Mouse (Mus musculus) Muller cell, postnatal 12 days (primary cell): ENCODE results near the gene Rbms3.

ENCODE experiments used
- DNase-seq: peaks from one replicate; pipeline ENCODE4 v3.0.0-alpha.2; 2015; ENCODE audit errors: inconsistent ontology term

Rbms3 gene

DNA sequence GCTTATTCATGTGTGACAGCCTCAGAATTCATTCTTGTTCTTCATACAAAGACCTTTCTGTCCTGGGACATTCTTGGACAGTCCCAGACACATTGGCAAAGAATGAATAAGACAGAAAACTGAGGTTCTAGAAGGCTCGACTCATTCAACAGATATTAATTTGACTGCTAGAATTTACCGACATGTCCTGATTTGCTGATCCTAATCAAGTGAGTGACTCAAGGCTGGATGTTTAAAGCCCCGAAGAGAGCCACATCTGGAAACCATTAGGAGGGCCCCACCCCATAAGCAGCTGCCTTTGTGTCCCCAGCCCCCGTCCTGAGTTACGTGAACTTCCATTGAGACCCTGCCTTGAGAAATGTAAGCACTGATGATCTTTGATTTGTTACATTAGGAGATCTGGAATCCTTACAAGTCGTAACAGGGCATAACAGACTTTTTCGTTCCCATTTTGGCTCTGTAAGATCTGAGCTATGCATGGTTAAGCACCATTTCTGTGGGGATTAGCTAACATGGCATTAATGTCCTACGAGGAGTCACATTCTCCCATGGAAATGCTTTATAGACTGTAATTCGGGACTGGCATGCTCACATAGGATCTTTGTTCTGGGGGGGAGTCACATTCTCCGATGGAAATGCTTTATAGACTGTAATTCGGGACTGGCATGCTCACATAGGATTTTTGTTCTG is 726.3 kb downstream of the Rbms3 start:
- peak; percentile 95 for DNase-seq

DNA sequence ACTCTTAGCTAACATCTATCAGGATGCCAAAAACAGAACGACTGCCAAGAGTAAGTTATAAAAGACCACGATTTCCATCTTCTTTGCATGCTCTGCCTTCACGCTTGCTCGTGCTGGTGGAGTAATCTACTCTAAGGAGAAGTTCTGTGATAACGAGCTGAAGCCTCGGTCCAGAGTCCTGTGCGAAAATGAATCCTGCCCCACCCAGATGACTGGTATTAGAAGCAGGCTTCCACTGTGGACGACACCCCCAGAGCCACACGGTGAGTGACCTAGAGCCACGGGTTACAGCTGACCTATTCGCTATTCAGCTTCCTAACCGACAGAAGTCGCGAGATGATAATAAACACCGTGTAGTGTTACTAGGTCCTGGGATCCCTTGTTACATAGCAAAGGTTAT is 730.3 kb downstream of the Rbms3 start:
- no peak for DNase-seq

DNA sequence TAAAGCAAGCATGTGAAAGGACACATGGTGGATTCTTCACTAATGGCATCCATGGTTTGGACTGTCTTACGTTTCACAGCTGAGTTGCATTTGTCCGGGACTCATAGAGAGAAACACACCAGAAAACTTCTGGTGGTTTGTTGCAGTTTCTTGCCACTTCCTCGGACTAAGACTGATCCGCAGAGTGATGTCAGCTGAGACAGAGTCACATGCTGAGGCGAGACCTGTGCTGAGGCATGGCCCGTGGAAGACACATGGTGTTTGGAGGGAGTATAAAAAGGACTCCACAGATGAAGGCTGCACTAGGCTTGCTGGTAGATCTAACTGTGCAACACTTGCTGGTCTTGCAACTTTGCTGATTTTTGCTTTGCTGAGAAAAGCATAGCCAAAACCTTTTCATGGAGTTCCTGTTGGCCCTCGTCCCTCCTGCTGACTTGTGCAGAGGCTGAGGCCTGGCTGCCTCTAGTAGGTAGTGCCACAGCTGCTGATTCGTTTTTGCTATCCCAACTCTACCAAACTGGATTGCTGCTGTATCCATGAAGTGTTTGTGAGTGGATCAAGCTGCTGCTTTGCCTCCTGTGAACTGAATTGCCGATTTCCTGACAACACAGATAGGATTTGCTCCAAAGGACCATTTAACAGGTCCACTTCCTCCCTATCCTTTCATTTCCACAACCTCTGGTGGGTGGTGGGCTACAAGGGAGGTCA is 742.6 kb downstream of the Rbms3 start:
- DNase-seq, result no peak

DNA sequence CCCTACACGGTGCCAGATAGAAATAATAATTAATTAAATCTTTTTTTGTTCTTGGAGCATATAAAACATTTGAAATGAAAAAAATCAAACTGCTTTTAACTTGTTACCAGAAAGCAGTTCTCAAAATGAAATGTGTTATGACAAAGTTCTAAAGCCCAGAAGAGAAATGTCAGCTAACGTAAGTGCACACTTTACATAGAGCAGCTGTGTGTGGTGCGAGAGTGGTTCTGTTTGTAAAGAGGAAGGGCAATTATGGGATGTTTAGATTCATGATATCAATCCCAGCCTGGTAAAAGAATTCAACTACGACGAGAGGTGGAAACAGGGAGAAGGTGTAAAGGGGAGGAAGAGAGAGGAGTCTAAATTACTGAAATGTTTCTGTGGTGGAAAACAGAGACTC is 744.1 kb downstream of the Rbms3 start:
- no peak for DNase-seq

DNA sequence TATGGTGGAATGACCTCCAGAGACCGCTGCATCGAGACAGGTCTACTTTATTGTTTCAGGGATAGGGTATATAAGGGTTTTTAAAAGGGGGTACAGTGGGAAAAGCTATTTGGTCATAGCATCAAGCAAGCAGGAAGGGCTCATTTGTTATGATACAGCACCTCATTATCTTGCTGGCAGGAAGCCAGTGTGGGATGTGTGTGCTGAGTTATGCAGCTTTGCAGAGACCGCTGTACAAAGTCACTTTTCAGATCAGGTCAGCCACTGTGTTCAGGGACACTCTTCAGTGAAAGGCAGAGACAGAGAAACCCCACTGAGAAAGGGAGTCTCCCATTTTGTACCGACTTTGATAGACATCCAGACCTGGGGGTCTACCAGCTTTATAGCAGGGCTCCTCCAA is 749.2 kb downstream of the Rbms3 start:
- DNase-seq, result no peak

- DNase-seq, result no peak
Measured at GRCm38 (mm10) chr9:116879600-116880457, 749.9 kb downstream of the Rbms3 start.

- no peak for DNase-seq
Measured at GRCm38 (mm10) chr9:116876786-116877185, 752.9 kb downstream of the Rbms3 start.

- DNase-seq, result no peak
Measured at GRCm38 (mm10) chr9:116873976-116874320, 755.8 kb downstream of the Rbms3 start.

- DNase-seq, result peak; percentile 70
Measured at GRCm38 (mm10) chr9:116873033-116873975, 756.4 kb downstream of the Rbms3 start.

DNA sequence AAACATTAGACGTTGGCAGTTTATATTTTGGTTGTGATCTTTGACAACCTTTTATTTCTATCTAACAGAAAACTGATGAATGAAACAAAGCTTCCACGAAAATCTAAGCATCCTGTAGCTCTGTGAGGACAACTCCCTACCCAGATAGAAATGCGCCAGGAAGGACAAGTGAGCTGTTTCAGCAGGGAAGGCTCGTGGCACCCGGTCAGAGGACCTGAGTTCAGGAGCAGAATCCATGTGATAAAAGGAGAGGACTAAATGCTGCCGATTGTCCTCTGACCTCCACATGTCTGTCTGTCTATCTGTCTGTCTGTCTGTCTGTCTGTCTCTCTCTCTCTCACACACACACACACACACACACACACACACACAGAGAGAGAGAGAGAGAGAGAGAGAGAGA is 757.4 kb downstream of the Rbms3 start:
- no peak for DNase-seq

GRCm38 (mm10) chr9:116871576-116871975 is 758.1 kb downstream of the Rbms3 start:
- no peak for DNase-seq

GRCm38 (mm10) chr9:116866060-116866459 is 763.7 kb downstream of the Rbms3 start:
- no peak for DNase-seq

GRCm38 (mm10) chr9:116863626-116864025 is 766.1 kb downstream of the Rbms3 start:
- DNase-seq, result peak; percentile 69

DNA sequence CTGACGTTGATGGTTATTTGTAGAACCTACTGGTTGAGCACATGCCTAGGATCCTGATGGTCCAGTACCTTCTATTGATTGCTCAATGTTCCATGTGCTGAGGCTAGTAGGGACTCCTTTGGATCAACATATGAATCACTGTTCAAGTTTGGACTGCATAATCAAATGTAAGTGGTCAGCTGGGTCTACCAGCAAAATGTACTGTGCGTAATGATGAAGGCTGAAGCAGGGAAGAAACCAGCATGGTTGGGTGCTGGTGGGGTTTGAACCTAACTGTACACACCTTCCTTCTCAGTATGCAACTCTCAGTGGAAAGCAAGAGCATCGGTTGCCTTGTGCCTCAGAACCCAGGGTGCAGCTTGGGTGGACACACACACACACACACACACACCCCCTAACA is 767.4 kb downstream of the Rbms3 start:
- DNase-seq, result no peak

- DNase-seq, result no peak
Measured at GRCm38 (mm10) chr9:116857861-116858595, 771.7 kb downstream of the Rbms3 start.

DNA sequence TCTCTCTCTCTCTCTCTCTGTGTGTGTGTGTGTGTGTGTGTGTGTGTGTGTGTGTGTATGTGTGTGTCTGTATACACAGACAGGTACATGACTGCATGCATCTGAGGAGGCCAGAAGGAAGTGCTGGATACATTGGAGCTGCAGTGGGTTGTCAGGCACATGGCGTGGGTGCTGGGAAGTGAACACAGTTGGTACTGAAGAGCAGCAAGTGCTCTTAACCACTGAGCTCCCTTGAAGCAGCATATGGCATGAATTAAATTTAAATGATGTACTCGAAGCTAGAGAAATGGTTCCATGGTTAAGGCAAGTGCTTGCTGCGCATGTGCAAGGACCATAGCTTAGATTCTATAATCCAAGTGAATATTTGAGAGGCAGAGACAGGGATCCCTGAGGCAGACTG is 772.6 kb downstream of the Rbms3 start:
- DNase-seq, result no peak

- peak; percentile 16 for DNase-seq
Measured at GRCm38 (mm10) chr9:116855744-116856143, 774.0 kb downstream of the Rbms3 start.

DNA sequence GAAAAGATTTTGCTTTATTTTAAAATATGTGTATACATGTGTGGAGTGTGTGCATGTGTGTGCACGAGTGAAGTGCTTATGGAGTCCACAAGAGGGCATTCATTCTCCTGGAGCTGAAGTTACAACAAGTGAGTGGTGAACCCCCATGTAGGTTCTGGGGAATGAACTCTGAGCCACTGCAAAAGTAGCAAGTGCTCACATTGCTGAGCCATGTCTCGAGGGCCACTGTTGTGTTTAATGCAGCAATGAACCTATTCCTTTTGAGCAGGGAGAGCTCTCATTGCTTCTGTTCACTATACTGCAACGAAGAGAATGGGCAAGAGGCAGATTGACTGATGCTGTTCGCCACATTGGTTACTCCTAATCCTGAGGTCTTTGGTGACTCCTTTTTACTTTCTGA is 780.8 kb downstream of the Rbms3 start:
- no peak for DNase-seq

- peak; percentile 86 for DNase-seq
Measured at GRCm38 (mm10) chr9:116848166-116848565, 781.5 kb downstream of the Rbms3 start.

DNA sequence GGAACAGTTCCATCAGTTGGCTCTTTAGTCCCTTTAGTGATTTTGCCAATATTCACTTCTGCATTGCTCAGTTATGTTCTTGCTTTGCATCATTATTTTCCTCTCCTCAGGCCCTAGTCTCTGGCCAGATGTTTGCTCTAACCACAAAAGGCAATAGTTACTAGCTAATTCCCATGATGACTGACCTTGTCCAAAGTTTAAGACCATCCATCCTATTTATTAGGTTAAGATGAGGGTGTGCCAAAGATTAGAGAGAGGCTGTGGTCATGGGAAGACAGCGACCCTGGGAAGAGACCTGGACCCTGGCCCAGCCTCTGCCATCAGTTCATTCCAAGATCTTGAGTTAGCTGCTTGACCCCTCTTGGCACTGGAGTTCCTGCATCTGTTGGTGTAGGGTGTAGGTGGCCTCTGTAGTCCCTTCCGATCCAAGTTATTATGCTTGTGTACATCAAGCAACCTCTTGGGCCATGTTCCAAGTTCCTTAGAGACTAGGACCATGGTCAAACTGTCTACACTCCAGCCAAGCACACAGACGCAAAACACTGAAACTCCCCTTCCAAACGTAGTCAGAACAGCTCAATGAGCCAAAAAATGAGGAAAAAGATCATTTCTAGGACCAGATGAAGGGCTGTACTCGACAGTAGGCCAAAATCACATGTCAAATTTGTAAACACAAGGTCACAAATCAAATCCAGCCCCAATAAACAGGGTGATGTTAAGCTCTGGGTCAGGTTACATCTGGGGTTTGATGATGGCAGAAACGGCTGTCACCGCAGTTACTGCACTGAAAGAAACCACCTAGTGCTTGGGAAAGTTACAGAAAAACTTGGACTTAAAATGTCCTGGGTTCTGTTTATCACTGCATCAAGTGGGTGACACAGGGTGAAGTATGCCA is 782.2 kb downstream of the Rbms3 start:
- DNase-seq, result peak; percentile 25
